Comparison of ENCODE assay signal across 8 mouse cellular contexts in the genomic region with DNA sequence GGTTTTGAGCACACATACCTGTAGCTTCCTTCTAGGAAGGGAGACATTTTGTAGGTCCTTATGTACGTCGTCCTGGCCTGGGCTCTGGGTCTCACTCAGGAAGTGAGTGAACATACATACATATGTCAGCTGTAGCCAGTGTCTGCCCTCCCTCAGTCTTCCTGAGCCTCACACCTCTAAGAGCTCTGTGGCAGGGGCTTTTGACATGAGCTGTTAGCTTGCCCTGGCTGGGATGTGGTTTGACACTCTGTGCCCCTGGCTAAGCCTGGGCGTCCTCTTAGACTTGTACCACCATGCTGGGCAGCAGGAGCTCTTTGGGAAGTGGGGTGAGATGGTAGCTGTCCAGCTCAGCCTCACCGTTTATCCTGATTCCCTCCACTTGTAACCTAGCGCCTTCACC. TPM values are rescaled to one million over a fixed set of nuclear protein-coding genes. Genes with fewer than 3 reads are reported as not detected.
A peak's percentile ranks its signal among the peaks of the same experiment; 100 is the strongest.
DNase-seq lines count a peak whose midpoint lies in the region; ATAC-seq lines count a peak whose summit lies in the region.

No protein-coding gene starts in this region.

- no peak overlapping the region for H3K9ac ChIP-seq in neural tube, embryonic 11.5 days (ENCODE audit: low read length)
- peak overlapping the region; percentile 97 for H3K9ac ChIP-seq in heart, embryonic 16.5 days (ENCODE audit: low read length)
- H3K9ac ChIP-seq in liver, embryonic 12.5 days, result peak overlapping the region; percentile 42; the same call in 1 of the 2 replicates
- peak overlapping the region; percentile 99 for H3K9ac ChIP-seq in stomach, embryonic 16.5 days (ENCODE audit: low read length)

- no peak overlapping the region for H3K27ac ChIP-seq in neural tube, embryonic 11.5 days (ENCODE audit: low read depth, low read length)
- H3K27ac ChIP-seq in heart, embryonic 16.5 days (ENCODE audit: low read length), result no peak overlapping the region
- peak overlapping the region; percentile 64; the same call in 1 of the 2 replicates for H3K27ac ChIP-seq in liver, embryonic 12.5 days
- H3K27ac ChIP-seq in stomach, embryonic 16.5 days (ENCODE audit: low read length), result 0 out of 2 replicates have a peak overlapping the region, but pooled peaks have one; percentile 40

- no peak for ATAC-seq in neural tube, embryonic 11.5 days (ENCODE audit: insufficient read depth, low FRiP score, low TSS enrichment)
- ATAC-seq in heart, embryonic 16.5 days (replicated peaks; ENCODE audit: extremely low read depth, insufficient read depth, low FRiP score), result no peak
- no peak for ATAC-seq in liver, embryonic 12.5 days
- ATAC-seq in stomach, embryonic 16.5 days (ENCODE audit: insufficient read depth, low FRiP score), result no peak
- ATAC-seq in cerebellum, adult (ENCODE audit: insufficient number of reproducible peaks, low FRiP score, low TSS enrichment), result no peak

- H3K36me3 ChIP-seq in neural tube, embryonic 11.5 days (ENCODE audit: control insufficient read depth, insufficient read depth, low read length), result no peaks in the 10 kb centered on the region
- no peaks in the 10 kb centered on the region for H3K36me3 ChIP-seq in heart, embryonic 16.5 days (ENCODE audit: control insufficient read depth, insufficient read depth)
- H3K36me3 ChIP-seq in liver, embryonic 12.5 days, result peaks cover 17% of the 10 kb centered on the region
- H3K36me3 ChIP-seq in stomach, embryonic 16.5 days (ENCODE audit: control insufficient read depth, insufficient read depth, low read length), result no peaks in the 10 kb centered on the region

- 0 out of 2 replicates have a peak overlapping the region, but pooled peaks have one; percentile 76 for H3K4me2 ChIP-seq in neural tube, embryonic 11.5 days (ENCODE audit: low read depth)
- H3K4me2 ChIP-seq in heart, embryonic 16.5 days (ENCODE audit: low read depth, low read length), result peak overlapping the region; percentile 79; the same call in 1 of the 2 replicates
- peak overlapping the region; percentile 90 for H3K4me2 ChIP-seq in liver, embryonic 12.5 days
- peak overlapping the region; percentile 96 for H3K4me2 ChIP-seq in stomach, embryonic 16.5 days (ENCODE audit: low read depth, low read length)

- no peaks in the 10 kb centered on the region for H3K9me3 ChIP-seq in neural tube, embryonic 11.5 days (ENCODE audit: control insufficient read depth, low read length)
- H3K9me3 ChIP-seq in heart, embryonic 16.5 days (replicated peaks; ENCODE audit: control insufficient read depth, low read length), result no peaks in the 10 kb centered on the region
- no peaks in the 10 kb centered on the region for H3K9me3 ChIP-seq in liver, embryonic 12.5 days (replicated peaks)
- H3K9me3 ChIP-seq in stomach, embryonic 16.5 days (replicated peaks; ENCODE audit: control insufficient read depth, low read length), result no peaks in the 10 kb centered on the region

- 82% methylated on average over 5 of the region's 5 CpGs for WGBS in neural tube, embryonic 11.5 days
- 58% methylated on average over 5 of the region's 5 CpGs for WGBS in heart, embryonic 16.5 days
- 51% methylated on average over 5 of the region's 5 CpGs for WGBS in liver, embryonic 12.5 days (ENCODE audit: insufficient replicate concordance)
- WGBS in stomach, embryonic 16.5 days, result 54% methylated on average over 5 of the region's 5 CpGs

- peaks cover 24% of the 10 kb centered on the region for H3K4me1 ChIP-seq in neural tube, embryonic 11.5 days (ENCODE audit: control insufficient read depth, insufficient read depth, low read length)
- peaks cover 33% of the 10 kb centered on the region for H3K4me1 ChIP-seq in heart, embryonic 16.5 days (ENCODE audit: control insufficient read depth, insufficient read depth, low read length)
- H3K4me1 ChIP-seq in liver, embryonic 12.5 days, result peaks cover 68% of the 10 kb centered on the region
- H3K4me1 ChIP-seq in stomach, embryonic 16.5 days (ENCODE audit: control insufficient read depth, insufficient read depth, low read length), result peaks cover 33% of the 10 kb centered on the region

- no peak overlapping the region for H3K4me3 ChIP-seq in neural tube, embryonic 11.5 days (ENCODE audit: low read depth, low read length)
- H3K4me3 ChIP-seq in heart, embryonic 16.5 days (ENCODE audit: low read length), result no peak overlapping the region
- peak overlapping the region; percentile 88 for H3K4me3 ChIP-seq in liver, embryonic 12.5 days
- no peak overlapping the region; the same call in 1 of the 2 replicates for H3K4me3 ChIP-seq in stomach, embryonic 16.5 days (replicated peaks; ENCODE audit: low read length)

- no peak for DNase-seq in neural tube, embryonic 11.5 days (ENCODE audit: low spot score)
- DNase-seq in neural tube, embryonic 10.5 days (ENCODE audit: extremely low spot score, low spot score), result no peak
- no peak for DNase-seq in cerebellum, postnatal 36 days
- DNase-seq in embryo, embryonic 10.5 days (ENCODE audit: low spot score), result no peak

- H3K27me3 ChIP-seq in neural tube, embryonic 11.5 days (ENCODE audit: control insufficient read depth, insufficient read depth, low read length), result no peaks in the 10 kb centered on the region
- H3K27me3 ChIP-seq in heart, embryonic 16.5 days (ENCODE audit: control insufficient read depth, insufficient read depth, low read length), result no peaks in the 10 kb centered on the region
- H3K27me3 ChIP-seq in liver, embryonic 12.5 days (replicated peaks), result no peaks in the 10 kb centered on the region
- no peaks in the 10 kb centered on the region for H3K27me3 ChIP-seq in stomach, embryonic 16.5 days (ENCODE audit: control insufficient read depth, insufficient read depth, low read length)

RNA-seq across cellular contexts. Expression of a gene that starts 1.9 kb away (rescaled TPM):
- polyA plus RNA-seq in neural tube, embryonic 11.5 days (2014; fragmentation: Nextera tagmentation; extraction: Ambion mirVana), result 31.8 and 35.7 TPM in 2 replicates
- polyA plus RNA-seq in heart, embryonic 16.5 days (2015; fragmentation: Nextera tagmentation; extraction: Ambion mirVana), result 11.9 and 17.0 TPM in 2 replicates
- polyA plus RNA-seq in liver, embryonic 12.5 days (2016; fragmentation: Nextera tagmentation; extraction: Ambion mirVana), result 19.7 and 20.4 TPM in 2 replicates
- polyA plus RNA-seq in stomach, embryonic 16.5 days (2015; fragmentation: Nextera tagmentation; extraction: Ambion mirVana), result 13.6 and 13.7 TPM in 2 replicates

RNA-seq across cellular contexts. Expression of a gene that starts 13.1 kb away (rescaled TPM):
- not detected in 2 replicates for polyA plus RNA-seq in neural tube, embryonic 11.5 days (2014; fragmentation: Nextera tagmentation; extraction: Ambion mirVana)
- polyA plus RNA-seq in heart, embryonic 16.5 days (2015; fragmentation: Nextera tagmentation; extraction: Ambion mirVana), result 0.62 TPM in 1 of 2 replicates, not detected in the other
- polyA plus RNA-seq in liver, embryonic 12.5 days (2016; fragmentation: Nextera tagmentation; extraction: Ambion mirVana), result 0.33 TPM in 1 of 2 replicates, not detected in the other
- 0.37 and 0.39 TPM in 2 replicates for polyA plus RNA-seq in stomach, embryonic 16.5 days (2015; fragmentation: Nextera tagmentation; extraction: Ambion mirVana)

RNA-seq across cellular contexts. Expression of a gene that starts 18.4 kb away (rescaled TPM):
- 14.6 and 18.1 TPM in 2 replicates for polyA plus RNA-seq in neural tube, embryonic 11.5 days (2014; fragmentation: Nextera tagmentation; extraction: Ambion mirVana)
- 0.60 and 0.67 TPM in 2 replicates for polyA plus RNA-seq in heart, embryonic 16.5 days (2015; fragmentation: Nextera tagmentation; extraction: Ambion mirVana)
- polyA plus RNA-seq in liver, embryonic 12.5 days (2016; fragmentation: Nextera tagmentation; extraction: Ambion mirVana), result 0.06 and 0.27 TPM in 2 replicates
- polyA plus RNA-seq in stomach, embryonic 16.5 days (2015; fragmentation: Nextera tagmentation; extraction: Ambion mirVana), result 6.1 and 6.2 TPM in 2 replicates

RNA-seq across cellular contexts. Expression of a gene that starts 21.2 kb away (rescaled TPM):
- polyA plus RNA-seq in neural tube, embryonic 11.5 days (2014; fragmentation: Nextera tagmentation; extraction: Ambion mirVana), result 36.7 and 38.8 TPM in 2 replicates
- 50.8 and 63.9 TPM in 2 replicates for polyA plus RNA-seq in heart, embryonic 16.5 days (2015; fragmentation: Nextera tagmentation; extraction: Ambion mirVana)
- polyA plus RNA-seq in liver, embryonic 12.5 days (2016; fragmentation: Nextera tagmentation; extraction: Ambion mirVana), result 14.6 and 15.2 TPM in 2 replicates
- 38.0 and 39.0 TPM in 2 replicates for polyA plus RNA-seq in stomach, embryonic 16.5 days (2015; fragmentation: Nextera tagmentation; extraction: Ambion mirVana)

RNA-seq across cellular contexts. Expression of a gene that starts 24.6 kb away (rescaled TPM):
- polyA plus RNA-seq in neural tube, embryonic 11.5 days (2014; fragmentation: Nextera tagmentation; extraction: Ambion mirVana), result 50.8 and 53.0 TPM in 2 replicates
- 27.6 and 29.7 TPM in 2 replicates for polyA plus RNA-seq in heart, embryonic 16.5 days (2015; fragmentation: Nextera tagmentation; extraction: Ambion mirVana)
- polyA plus RNA-seq in liver, embryonic 12.5 days (2016; fragmentation: Nextera tagmentation; extraction: Ambion mirVana), result 51.4 and 52.5 TPM in 2 replicates
- 34.5 and 35.2 TPM in 2 replicates for polyA plus RNA-seq in stomach, embryonic 16.5 days (2015; fragmentation: Nextera tagmentation; extraction: Ambion mirVana)

Comparison
In these comparisons a context has a peak if more than half of its experiments do, and no peak if none do; other contexts are left out.
1. H3K27ac ChIP-seq: peak in liver, embryonic 12.5 days (single experiment) and stomach, embryonic 16.5 days (single experiment); none in neural tube, embryonic 11.5 days (single experiment) and heart, embryonic 16.5 days (single experiment).
2. Peak in every context shown above with its lines, with median percentiles within 50 percentile points of each other: H3K4me2 ChIP-seq.